Mouse (Mus musculus) 416B (cell line): Measurements from ENCODE around the gene Nudcd3.
A peak's percentile ranks its signal among the peaks of the same experiment; 100 is the strongest.

ENCODE experiments used
- DNase-seq: peaks from one replicate; pipeline ENCODE4 v3.0.0; 2011; ENCODE audit warnings: low read depth

The Nudcd3 gene

DNA sequence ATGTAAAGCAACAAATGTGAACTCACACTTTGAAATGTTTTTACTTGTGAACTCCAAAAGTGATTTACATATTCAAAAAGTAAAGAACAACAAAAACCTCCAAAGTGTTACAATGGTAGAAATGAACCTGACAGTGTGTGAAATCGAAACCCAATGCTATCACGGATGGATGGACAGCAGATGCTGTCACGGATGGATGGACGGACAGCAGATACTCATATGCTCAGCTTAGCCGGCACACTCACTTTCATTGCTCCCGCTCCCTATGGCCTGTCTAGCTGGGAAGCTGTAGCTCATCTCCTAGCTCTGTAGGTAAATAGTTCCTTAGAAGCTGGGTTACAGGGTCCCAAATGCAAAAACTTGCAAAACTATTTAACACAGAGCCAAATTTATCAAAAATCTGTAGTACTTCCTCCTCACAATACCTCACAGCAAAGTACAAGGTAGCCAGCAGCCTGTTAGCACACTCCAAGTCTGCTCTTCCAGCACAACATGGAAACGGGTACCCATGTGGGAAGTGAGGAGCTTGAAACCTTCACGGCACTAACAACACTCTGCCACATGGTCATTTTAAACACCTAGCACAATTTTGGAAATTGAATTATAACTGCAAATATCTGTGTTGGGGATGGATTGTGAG lies 22.3 kb downstream of the Nudcd3 start:
- no peak for DNase-seq

DNA sequence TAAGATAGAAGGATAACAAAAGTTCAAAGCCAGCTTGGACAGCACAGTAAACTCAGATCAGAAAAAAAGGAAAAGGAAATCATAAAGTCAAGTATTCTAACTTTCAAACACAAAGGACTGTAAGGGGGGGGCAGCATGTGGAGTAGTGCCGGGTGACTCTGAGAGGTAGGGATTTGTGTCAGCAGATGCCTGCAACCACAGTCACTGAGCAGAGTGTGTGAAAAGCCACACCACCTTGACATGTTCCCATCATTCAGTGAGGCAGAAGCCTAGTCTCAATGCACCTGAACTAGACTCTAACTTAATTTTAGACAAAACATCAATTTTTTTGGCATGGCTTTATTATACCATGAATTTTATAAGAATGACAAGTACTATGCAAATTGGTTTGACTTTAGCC lies 24.7 kb downstream of the Nudcd3 start:
- no peak for DNase-seq

DNA sequence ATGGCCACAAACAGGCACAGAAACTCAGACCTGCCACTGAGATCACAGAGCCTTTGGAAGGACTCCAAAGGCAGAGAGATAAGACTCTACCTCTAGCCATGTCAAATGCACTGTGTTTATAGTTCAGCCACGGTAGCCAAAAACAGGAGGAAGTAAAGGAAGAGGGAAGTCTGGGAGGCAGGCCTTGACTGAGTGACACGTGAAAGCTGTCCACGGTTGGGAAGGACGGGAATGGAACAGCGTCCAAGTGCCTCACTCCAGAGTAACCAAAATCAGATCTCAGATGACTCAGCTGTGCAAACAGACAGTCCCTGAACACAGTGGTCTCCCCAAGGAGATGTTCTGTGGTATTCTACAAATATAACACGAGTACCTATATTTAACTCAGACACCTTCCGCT lies 25.5 kb downstream of the Nudcd3 start:
- peak; percentile 54 for DNase-seq

DNA sequence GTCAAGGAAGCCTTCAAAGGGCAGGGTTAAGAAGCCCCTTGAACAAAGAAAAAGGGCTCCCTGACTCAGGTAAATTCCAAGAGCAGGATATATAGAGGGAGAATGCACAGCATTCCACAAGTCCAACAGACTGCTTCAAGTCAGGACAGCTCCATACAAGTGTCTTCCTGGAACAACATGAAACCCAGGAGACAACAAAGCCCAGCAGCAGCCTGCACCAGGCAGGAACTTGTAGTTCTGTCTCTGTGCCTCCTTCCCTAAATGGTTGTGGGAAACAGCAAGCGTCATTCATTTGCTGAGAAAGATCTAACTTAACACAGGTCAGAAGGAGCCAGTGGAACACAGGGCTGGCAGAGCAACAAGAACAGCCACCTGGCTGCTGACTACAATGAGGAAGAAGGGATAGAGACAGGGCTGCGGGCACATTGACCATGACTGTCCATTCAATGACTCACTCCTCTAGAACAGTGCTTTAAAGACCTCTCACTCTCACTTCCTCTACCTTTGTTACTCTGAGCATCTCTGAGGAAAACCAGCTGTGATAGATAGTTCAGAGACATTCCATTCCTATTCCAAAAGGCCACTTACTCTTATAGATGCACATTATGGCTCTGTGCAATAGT lies 31.1 kb downstream of the Nudcd3 start:
- DNase-seq = no peak

DNA sequence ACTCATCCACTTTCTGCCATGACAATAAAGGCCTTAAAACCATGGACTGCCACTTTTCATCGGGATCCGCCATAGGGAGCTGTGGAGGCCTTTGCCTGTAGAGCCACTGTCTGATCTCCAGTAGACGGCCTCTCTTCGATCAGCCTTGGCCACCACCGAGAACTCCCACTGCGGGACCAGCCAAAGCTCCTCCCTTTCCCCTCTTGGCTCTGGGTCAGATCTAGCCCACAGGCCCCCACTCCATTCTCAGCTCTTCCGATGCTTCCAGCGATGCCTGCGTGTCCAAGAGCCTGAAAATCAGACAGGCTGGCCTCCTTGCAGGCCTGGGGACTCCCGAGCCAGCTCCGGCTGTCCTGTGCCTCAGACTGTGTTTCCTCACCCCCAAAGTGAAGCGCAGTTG lies 33.9 kb downstream of the Nudcd3 start:
- no peak for DNase-seq

DNA sequence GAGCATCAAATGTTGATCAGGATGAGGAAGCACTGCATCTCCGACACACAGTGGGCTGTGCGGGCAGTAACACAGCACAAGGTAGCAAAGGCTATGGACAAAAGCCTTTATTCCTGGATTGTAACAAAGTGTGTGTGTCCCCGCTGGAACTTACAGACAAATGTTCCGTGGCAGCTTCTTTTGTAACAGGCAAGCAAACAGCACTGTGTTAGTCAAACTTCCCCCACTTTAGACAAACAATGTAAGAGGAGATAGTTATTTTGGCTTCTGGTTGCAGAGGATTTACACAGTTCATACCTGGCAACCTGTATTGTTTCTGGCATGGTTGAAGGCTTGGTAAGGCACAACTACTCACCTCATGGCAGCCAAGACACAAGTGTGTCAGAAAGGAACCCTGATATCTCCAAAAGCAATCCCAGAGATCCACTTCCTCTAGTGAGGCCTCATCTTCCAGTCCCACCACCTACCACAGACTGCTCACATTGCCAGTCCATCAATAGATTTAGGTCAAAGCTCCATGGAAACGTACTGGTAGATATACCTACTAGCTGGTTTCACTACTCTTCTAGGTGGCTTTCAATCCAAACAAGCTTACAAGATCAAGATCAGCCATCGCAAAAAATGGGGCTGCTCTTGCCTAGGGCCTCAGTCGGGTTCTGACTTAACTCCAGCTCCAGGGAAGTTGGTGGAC lies 34.7 kb downstream of the Nudcd3 start:
- DNase-seq = no peak

DNA sequence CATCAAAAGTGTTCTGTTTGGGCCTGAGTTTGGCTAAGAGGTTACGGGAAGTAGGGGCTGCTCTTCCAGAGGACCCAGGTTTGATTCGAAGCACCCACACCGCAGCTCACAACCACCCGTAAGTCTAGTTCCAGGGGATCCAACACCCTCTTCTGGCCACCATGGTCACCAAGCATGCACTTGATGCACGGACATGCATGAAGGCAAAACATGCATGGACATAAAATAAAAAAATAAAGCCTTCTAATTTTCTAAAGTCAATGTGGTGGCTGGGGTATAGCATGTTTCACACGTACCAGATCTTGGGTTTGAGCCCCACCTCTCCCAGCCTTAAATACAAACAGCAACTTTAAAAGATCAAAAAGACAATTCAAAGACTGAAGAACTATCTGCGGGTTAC lies 35.4 kb downstream of the Nudcd3 start:
- DNase-seq = no peak

DNA sequence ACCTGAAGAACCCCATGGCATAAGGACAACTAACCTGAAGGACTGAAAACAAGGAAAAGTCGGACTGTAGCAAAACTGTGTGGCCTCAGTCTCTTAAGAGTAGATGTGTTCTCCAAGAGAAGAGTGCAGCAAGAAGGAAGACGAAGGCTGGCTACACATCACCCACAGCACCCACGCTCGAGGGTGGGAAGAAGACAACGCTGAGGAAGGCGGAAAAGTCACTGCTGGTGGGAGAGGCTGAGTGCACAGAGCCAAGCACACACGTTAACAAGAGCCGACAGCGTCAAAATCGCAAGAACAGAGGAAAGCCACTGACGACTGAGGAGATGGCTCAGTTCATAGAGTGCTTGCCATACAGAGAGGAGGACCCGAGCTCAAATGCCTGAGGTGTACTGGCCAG lies 36.5 kb downstream of the Nudcd3 start:
- DNase-seq = no peak

DNA sequence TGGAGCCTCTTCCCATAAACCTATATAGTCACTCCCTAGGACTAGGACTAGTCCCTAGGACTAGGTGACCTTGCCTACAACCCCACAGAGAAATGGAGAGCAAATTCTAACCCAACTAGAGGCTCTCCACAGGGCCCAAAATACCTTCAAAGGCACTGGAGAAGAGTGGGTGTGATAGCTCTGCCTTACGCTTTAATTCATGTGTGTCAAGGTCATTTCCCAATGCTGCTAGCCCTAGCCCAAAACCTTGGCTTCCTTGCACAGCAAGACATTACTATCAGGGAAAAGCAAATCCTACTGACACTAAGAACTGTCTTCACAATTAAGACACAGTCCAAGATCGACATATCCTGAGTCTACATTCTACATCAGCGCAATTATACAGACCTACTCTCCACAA lies 37.2 kb downstream of the Nudcd3 start:
- DNase-seq = no peak

DNA sequence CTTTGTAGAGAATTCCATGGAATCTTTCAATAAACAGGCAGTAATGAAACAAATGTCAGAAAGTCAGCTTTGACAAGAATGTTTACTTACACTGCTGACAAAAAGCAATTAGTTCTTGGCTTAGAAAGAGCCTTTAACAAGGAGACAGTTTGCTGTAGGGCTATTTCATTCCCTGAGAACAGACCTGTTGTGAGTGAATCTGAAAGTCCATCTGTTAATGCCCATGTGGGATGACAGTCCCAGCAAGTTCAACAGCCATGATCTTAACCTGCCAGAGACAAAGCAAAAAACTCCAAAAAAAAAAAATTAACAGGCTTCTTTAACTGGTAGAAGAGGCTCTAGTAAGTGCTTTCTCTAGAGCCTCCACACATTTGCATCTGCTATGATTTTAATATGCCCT lies 38.7 kb downstream of the Nudcd3 start:
- DNase-seq = no peak

DNA sequence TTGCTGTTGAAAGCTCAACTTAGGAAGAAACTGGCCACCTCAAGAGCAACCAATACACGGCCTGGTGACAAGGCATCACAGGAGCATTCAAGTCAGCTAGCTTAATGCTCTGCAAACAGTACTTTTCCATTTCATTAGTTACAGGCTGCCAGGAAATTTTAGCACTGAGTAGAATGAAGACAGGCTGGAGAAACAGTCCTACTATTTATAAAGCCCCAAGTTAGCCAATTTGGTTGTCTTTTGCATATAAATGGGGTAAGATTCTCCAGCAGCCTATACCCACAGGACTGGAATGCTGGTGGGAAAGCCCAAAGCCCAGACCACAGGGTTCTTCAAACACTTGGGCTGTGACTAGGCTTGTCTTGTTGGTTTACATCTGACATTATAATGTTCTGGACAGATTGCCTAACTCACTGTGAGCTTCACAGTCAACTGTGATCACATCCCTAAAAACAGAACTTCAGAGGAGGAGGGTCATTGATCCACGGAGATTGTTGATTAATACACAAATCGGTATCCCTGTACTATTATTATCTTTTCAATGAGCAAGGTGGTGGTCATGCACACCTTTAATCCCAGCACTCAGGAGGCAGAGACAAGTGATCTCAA lies 39.4 kb downstream of the Nudcd3 start:
- DNase-seq = no peak

DNA sequence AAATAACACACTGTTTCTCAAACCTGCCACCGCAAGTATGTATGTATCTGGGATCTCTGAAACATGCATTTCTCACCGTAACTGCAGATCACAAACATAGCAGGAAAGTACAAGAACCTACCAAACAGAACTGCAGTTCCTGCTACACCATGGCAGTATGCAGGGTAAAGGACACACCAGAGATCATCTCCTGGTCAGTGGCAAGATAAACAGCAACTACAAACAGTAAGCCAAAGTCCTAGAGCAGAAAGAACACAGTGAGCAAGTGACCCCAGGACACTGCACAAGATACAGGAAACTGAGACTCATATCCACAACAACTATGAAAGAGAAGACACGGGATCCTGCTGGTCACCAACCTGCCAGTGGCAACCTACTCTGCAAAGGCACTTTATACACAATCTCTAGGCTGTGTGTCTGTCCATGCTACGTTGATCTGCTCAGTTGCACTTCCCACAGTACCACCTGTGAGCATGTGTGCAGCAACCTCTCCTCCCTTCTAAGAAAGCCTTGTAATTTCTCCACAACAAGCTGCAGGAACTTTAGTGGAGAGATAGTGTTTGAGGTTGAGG lies 40.4 kb downstream of the Nudcd3 start:
- no peak for DNase-seq

DNA sequence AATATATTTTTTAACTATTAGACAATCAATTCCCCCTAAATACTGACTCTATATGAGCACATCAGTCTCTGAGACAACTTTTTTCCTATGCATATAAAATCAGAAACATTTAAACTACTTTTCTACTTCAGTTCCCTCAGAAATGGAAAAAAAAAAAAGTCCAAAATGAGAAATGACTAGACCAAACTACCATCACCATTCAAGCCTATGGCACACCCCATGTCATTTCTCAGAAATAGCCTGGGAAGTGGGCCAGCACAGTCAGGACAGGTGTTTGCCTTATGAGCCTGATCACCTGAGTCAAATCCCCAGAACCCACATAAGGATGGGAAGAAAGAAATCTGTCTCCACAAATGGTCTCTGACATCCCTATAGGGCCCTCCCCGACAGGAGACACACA lies 41.7 kb downstream of the Nudcd3 start:
- DNase-seq = no peak

DNA sequence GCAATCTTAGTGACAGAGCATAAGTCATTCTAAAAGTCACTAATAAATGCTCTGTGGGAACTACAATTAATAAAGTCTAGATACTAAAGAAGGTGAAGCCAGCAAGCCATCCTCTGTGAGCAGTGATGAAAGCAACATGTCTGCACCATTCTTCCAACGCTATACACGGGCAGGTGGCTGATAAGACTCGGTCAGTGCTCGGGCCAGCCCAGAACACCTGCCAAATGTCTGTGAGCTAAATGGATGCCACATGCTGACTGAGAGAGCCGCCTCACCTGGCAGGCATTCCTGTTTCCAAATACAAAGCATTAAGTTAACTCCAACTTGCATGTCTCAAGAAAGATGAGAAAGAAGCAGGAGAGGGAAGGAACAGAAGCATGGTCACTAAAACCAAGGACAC lies 43.1 kb downstream of the Nudcd3 start:
- DNase-seq = no peak

DNA sequence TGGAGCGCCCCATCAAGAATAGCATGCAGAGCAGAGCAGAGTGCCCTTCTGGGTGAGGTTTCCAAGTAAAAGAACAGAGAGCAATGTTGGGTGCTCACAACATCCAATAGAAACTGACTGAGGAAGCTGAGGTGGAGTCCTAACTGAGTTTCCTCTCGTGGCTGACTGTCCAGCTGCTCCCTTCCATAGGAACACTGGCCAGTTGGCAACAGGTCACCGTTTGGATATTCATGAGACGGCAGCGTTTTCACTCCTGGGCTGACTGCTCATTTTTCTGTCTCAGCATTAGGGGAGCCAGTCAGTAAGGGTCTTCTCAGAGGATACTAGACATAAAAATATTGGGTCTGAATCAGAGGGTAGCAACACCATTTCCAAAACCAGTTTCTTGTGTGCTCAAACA lies 43.6 kb downstream of the Nudcd3 start:
- no peak for DNase-seq

DNA sequence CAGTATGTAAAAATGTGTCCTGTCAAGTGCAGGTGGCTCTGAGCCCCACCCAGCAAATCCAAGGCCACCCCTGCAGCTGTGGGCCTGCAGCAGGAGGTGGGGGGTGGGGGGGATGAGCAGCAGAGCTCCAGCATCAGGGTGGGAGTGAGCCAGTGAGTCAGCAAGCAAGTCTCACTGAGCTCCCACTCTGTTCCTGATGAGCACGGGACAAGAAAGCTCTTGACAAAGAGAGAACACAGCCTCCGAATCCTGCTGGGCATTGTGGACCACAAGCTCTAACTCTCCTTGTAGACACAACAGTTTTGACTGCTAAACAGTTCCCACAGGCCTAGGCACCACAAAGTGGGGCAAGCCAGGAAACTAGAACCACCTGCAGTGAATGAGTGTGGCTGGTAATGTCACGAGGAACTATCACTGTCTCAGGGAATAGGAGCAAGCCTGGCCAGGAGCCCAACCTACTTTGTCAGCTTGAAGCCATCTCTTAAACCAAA lies 46.0 kb downstream of the Nudcd3 start:
- no peak for DNase-seq

DNA sequence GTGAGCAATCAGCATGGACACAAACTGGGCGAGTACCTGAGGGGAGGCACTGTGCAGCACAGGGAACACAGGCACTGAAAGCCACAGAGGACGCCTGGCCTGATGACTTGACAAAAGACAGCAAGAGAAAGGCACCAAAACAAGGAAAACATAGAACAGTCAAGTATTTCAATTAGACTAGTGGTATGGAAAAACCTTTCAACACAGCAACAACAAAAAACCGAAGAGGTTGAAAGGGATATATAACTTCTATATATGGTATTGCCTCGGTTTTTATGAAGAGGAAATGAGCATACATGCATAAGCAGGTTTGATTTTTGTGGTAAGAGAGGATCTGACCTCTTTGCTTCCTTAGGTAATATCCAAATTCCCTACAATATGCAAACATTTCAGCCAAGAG lies 47.4 kb downstream of the Nudcd3 start:
- no peak for DNase-seq

DNA sequence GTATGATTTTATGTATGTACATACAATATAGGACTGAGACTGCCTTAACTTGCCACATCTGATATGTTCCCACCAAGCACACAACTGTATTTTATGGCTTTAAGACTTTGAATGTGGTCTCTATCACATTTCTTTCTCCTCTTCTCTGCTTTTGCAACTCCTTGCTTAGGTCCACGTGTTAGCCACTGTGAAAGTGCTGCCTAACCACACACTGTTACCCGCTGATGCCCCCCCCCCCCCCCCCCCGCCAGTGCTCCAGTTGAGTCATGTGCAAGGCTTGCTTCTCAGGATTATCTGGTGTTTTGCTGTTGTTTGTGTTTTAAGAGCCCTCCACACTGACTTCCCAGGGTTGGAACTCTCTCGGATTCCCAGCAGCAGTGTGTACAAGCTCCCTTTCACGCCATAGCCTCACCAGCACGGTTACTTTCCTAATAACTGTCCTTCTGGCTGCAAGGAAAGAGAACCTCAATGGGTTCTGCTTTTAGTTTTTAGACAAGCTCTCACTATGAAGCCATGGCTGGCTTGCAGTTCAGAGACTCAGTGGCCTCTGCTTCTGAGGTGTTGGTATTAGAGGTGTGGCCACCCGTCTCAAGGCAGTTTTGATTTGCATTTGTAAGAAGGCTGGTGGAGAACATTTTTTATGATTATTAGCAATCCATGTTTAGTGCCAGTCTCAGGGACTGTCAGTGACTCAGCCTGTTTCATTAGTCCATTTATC lies 61.8 kb downstream of the Nudcd3 start:
- peak; percentile 44 for DNase-seq

DNA sequence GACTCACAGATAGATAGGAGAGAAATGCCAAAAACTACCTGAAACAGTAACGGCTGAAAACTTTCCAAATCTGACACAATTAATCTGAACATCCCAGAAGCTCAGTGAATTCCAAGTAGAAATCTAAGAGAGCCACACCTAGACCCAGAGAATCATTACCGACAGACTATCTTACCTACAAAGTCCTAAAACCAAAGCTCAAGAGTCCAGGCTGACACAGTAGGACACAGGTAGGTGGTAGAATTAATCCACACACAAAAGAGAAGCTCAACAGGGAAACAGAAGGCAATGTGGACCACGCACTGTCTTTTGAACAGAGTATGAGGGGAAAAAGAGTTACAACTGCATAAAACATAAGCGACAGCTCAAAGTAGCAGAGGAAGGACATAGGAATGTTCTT lies 67.3 kb downstream of the Nudcd3 start:
- DNase-seq = no peak

DNA sequence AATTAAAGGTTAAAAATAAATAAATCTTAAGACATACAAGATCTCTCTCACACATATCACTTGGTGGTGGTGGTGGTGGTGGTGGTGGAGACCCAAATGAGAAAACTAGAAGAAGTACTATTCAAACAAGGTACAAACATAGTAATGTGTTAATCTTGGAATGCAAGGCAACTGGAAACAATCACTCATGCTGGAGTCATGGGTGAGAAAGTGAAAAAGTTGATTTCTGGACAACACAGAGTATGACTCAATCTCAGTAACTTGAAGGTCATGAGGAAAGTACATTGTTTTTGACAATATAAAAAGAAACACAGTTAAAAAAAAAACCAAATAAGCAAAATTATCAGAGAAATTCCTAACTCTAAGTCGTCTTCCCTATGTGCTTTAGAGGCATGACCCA lies 69.6 kb downstream of the Nudcd3 start:
- DNase-seq = no peak

DNA sequence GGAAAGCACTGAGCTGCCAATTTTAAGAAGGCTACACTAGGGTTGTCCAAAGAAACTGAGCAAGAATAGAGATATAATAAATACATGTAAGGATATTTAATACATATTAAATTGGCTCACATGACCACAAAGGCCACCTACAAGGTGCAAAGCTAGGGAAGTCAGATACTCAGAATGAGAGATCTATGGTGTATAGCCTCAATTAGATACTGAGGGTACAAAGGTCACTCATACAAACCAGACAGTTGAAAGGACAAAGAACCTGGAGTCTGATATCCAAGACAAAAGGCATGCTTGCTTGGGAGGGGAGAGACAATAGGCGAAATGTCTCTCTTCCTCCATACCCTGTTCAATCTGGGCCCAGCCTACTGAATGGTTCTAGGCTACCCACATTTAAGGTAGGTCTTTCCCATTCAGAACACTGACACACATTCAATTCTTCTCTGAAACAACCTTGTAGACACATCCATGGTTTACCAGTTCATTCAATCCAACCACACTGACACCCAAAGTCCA lies 76.6 kb downstream of the Nudcd3 start:
- DNase-seq = no peak

DNA sequence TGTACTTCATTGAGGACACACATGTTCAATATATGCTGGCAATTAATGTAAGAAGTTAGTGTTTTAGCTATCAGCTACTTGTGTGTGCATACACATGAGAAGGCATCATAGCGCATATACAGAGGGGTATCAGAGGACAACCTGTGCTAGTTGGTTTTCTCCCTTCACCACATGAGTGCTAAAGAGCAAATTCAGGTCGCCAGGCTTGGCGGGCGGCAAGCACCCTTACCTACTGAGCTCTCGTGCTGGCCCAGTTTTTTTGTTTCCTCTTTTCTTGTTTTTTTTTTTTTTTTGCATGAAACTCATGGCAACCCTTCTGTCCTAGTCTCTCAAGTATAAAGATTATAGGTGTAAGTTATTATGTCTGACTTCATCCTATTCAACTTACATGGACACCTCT lies 77.6 kb downstream of the Nudcd3 start:
- DNase-seq = no peak
